Mouse (Mus musculus) retina, postnatal 1 day (tissue): Measurements from ENCODE around the gene Vmn2r15.

Experiments used
- DNase-seq: peaks from one replicate; pipeline ENCODE4 v3.0.0-alpha.2; 2012

The Vmn2r15 gene

DNA sequence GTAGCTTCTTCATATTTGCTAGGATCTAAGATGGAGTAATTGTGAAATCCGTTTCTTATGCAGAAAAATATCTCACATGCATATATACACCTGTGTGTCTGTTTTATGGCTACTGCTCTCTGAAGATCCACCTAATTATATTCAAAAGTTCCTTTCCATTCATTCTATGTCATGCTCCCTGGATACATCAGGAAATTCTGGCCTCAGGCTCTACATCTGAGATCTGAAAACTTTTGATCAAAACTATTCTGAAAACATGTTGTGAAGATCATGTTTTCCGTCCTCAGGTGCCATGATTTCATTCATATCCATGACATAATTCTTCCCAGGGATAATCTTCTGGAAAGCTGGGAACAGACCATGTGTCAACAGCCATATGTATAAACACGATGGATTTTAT lies at the start of gene Vmn2r15:
TSS of gene Vmn2r15 (minus strand) at position 101 of the 400 bp plus-strand sequence.
- no peak for DNase-seq

DNA sequence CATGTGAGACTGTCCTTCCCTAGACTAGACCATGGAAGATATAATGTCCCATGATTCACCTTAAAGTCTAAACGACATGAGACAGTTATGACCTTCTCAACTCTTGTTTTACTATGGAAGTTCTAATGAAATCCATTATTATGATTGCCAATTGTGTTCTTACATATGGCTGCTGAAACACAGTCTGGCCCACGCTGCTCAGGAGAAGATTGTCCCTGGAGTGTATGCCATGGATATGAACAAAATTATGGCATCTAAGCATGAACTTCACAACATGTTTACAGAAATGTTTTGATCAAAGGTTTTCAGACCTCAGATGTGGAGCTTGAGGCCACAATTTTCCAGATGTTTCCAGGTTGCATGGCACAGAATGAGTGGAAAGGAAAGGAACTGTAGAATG lies 32.4 kb upstream of the Vmn2r15 start, which contains the start of gene Vmn2r16:
TSS of gene Vmn2r16 (plus strand) at position 301 of the 400 bp plus-strand sequence.
- no peak for DNase-seq

DNA sequence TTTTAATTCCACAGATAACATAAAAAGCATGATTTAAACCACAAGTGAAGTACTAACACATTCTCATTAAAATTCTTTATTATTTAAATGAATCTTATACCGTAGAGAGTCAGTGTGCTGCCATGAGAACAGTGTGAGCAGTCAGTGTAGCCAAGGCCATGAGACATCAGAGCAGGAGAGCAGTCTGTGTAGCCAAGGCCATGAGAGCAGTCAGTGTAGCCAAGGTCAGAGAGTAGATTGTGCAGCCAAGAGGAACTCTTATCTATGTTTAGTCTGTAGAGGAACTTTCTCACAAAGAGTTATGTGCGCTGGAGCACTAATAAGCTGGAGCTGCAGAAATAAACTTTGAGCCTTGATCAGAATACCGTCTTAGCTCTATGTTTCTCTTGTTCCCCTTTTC lies 2.8 kb downstream of the Vmn2r15 start:
- DNase-seq: no peak
